Mouse (Mus musculus) heart, embryonic 16.5 days (tissue): ENCODE data around the gene 1700016D06Rik. TPM values are rescaled to one million over a fixed set of nuclear protein-coding genes. Genes with fewer than 3 reads are reported as not detected.
A peak's percentile ranks its signal among the peaks of the same experiment; 100 is the strongest.

Experiments used
- ATAC-seq: fragments of 200-750 bp; cut with Nextera tagmentation; replicated peaks from 2 replicates; pipeline ENCODE4 v1.8.0; 2017; ENCODE audit warnings: moderate number of reproducible peaks; ENCODE audit not compliant: insufficient read depth, low FRiP score; ENCODE audit errors: extremely low read depth
- H3K27ac ChIP-seq: fragments of 300-500 bp; sonication (generic); 2 replicates; pipeline ENCODE4 v1.5.1; 2014; ENCODE audit warnings: mild to moderate bottlenecking, low read length, control low read depth, moderate library complexity
- H3K27me3 ChIP-seq: fragments of 300-500 bp; sonication (generic); 2 replicates; pipeline ENCODE4 v1.6.1; 2014; ENCODE audit warnings: low read length, mixed read lengths; ENCODE audit not compliant: control insufficient read depth, insufficient read depth
- H3K36me3 ChIP-seq: fragments of 300-500 bp; sonication (generic); 2 replicates; pipeline ENCODE4 v1.6.1; 2014; ENCODE audit not compliant: control insufficient read depth, insufficient read depth
- H3K4me1 ChIP-seq: fragments of 300-500 bp; sonication (generic); 2 replicates; pipeline ENCODE4 v1.6.1; 2014; ENCODE audit warnings: low read length, mixed read lengths; ENCODE audit not compliant: control insufficient read depth, insufficient read depth
- H3K4me2 ChIP-seq: fragments of 300-500 bp; sonication (generic); 2 replicates; pipeline ENCODE4 v1.6.1; 2014; ENCODE audit warnings: low read depth, mild to moderate bottlenecking, control low read depth, low read length
- H3K4me3 ChIP-seq: fragments of 300-500 bp; sonication (generic); 2 replicates; pipeline ENCODE4 v1.5.1; 2014; ENCODE audit warnings: mild to moderate bottlenecking, control low read depth, low read length
- H3K9ac ChIP-seq: fragments of 300-500 bp; sonication (generic); 2 replicates; pipeline ENCODE4 v1.6.1; 2014; ENCODE audit warnings: low read length, control low read depth
- H3K9me3 ChIP-seq: fragments of 300-500 bp; sonication (generic); replicated peaks from 2 replicates; pipeline ENCODE4 v1.6.1; 2016; ENCODE audit warnings: low read length; ENCODE audit not compliant: control insufficient read depth
- WGBS: fragments of 180-500 bp; shearing (Covaris S2); extraction: QIAGEN DNeasy Blood & Tissue Kit; methylation state at CpG from one replicate; pipeline ENCODE4 v1.1.7; 2014; 5-methylcytosine and 5-hydroxymethylcytosine counted together
- polyA plus RNA-seq: library from polyadenylated mRNA; unstranded; fragments of >200 nt; fragmentation: Nextera tagmentation; extraction: Ambion mirVana; gene quantifications from 2 replicates; pipeline ENCODE4 v1.2.1, GENCODE M21; 2015

Gene 1700016D06Rik
- polyA plus RNA-seq, result not detected in 2 replicates

GRCm38 (mm10) chr8:11701033-11701362 is at the start of gene 1700016D06Rik:
1700016D06Rik (minus strand) TSS chr8:11701063.
- H3K9me3 ChIP-seq, result no peaks in the 10 kb centered on the region
- H3K27ac ChIP-seq, result 0 out of 2 replicates have a peak within 1 kb of the TSS, but pooled peaks have one; percentile 26
- peak within 1 kb of the TSS; percentile 31 for H3K4me3 ChIP-seq
- WGBS, result 55% methylated on average over 6 of the region's 6 CpGs
- H3K36me3 ChIP-seq, result no peaks in the 10 kb centered on the region
- H3K4me1 ChIP-seq, result peaks cover 12% of the 10 kb centered on the region
- H3K9ac ChIP-seq, result peak within 1 kb of the TSS; percentile 51
- ATAC-seq, result no peak
- H3K4me2 ChIP-seq, result peak within 1 kb of the TSS; percentile 56
- no peaks in the 10 kb centered on the region for H3K27me3 ChIP-seq

- Histone ChIP-seq H3K27ac (peak overlapping the region; percentile 72), H3K9me3 (no peaks in the 10 kb centered on the region), H3K4me3 (no peak overlapping the region), H3K27me3 (no peaks in the 10 kb centered on the region), H3K4me1 (peaks cover 43% of the 10 kb centered on the region), H3K36me3 (no peaks in the 10 kb centered on the region), H3K9ac (no peak overlapping the region), H3K4me2 (peak overlapping the region; percentile 31; the same call in 1 of the 2 replicates)
- WGBS, result 17% methylated on average over 6 of the region's 6 CpGs
- peak; percentile 46; the same call in 1 of the 2 replicates for ATAC-seq
These were observed 48.6 kb upstream of the 1700016D06Rik start for GRCm38 (mm10) chr8:11749472-11749871.

- Histone ChIP-seq H3K9ac (peak overlapping the region; percentile 21), H3K9me3 (no peaks in the 10 kb centered on the region), H3K4me2 (no peak overlapping the region), H3K4me3 (no peak overlapping the region), H3K4me1 (peaks cover 39% of the 10 kb centered on the region), H3K36me3 (no peaks in the 10 kb centered on the region), H3K27me3 (no peaks in the 10 kb centered on the region), H3K27ac (peak overlapping the region; percentile 87)
- ATAC-seq, result peak; percentile 37; the same call in 1 of the 2 replicates
- whole genome bisulfite sequencing, result 39% methylated on average over 11 of the region's 11 CpGs
These were observed 46.2 kb upstream of the 1700016D06Rik start for GRCm38 (mm10) chr8:11746850-11747600.

GRCm38 (mm10) chr8:11743580-11743979 is 42.7 kb upstream of the 1700016D06Rik start:
- Histone ChIP-seq H3K9ac (no peak overlapping the region), H3K27me3 (no peaks in the 10 kb centered on the region), H3K4me1 (peaks cover 26% of the 10 kb centered on the region), H3K27ac (no peak overlapping the region), H3K9me3 (no peaks in the 10 kb centered on the region), H3K36me3 (no peaks in the 10 kb centered on the region), H3K4me2 (no peak overlapping the region), H3K4me3 (no peak overlapping the region)
- WGBS, result 70% methylated on average over 10 of the region's 10 CpGs
- no peak for ATAC-seq

- Histone ChIP-seq H3K9me3 (no peaks in the 10 kb centered on the region), H3K36me3 (no peaks in the 10 kb centered on the region), H3K27me3 (no peaks in the 10 kb centered on the region), H3K27ac (no peak overlapping the region), H3K4me2 (no peak overlapping the region), H3K9ac (no peak overlapping the region), H3K4me3 (no peak overlapping the region), H3K4me1 (peaks cover 6% of the 10 kb centered on the region; the same call in 1 of the 2 replicates)
- WGBS, result 92% methylated on average over 2 of the region's 2 CpGs
- no peak for ATAC-seq
These were observed 40.0 kb upstream of the 1700016D06Rik start for GRCm38 (mm10) chr8:11740857-11741256.

- no peak overlapping the region for H3K9ac ChIP-seq
- no peak overlapping the region for H3K27ac ChIP-seq
- 78% methylated on average over 5 of the region's 5 CpGs for WGBS
- H3K27me3 ChIP-seq, result no peaks in the 10 kb centered on the region
- no peaks in the 10 kb centered on the region for H3K9me3 ChIP-seq
- H3K36me3 ChIP-seq, result no peaks in the 10 kb centered on the region
- H3K4me2 ChIP-seq, result no peak overlapping the region
- peaks cover 4% of the 10 kb centered on the region; the same call in 1 of the 2 replicates for H3K4me1 ChIP-seq
- H3K4me3 ChIP-seq, result no peak overlapping the region
- ATAC-seq, result no peak
These were observed 38.2 kb upstream of the 1700016D06Rik start for GRCm38 (mm10) chr8:11739082-11739481.

- no peak for ATAC-seq
- Histone ChIP-seq H3K27me3 (no peaks in the 10 kb centered on the region), H3K9me3 (no peaks in the 10 kb centered on the region), H3K4me1 (peaks cover 4% of the 10 kb centered on the region; the same call in 1 of the 2 replicates), H3K27ac (no peak overlapping the region), H3K36me3 (no peaks in the 10 kb centered on the region), H3K9ac (no peak overlapping the region), H3K4me3 (no peak overlapping the region), H3K4me2 (no peak overlapping the region)
- 74% methylated on average over 6 of the region's 6 CpGs for WGBS
These were observed 36.2 kb upstream of the 1700016D06Rik start for GRCm38 (mm10) chr8:11737096-11737495.

GRCm38 (mm10) chr8:11735672-11736235 is 34.9 kb upstream of the 1700016D06Rik start:
- Histone ChIP-seq H3K9ac (no peak overlapping the region), H3K9me3 (no peaks in the 10 kb centered on the region), H3K36me3 (no peaks in the 10 kb centered on the region), H3K4me2 (no peak overlapping the region), H3K4me1 (no peaks in the 10 kb centered on the region), H3K27me3 (no peaks in the 10 kb centered on the region), H3K4me3 (no peak overlapping the region), H3K27ac (no peak overlapping the region)
- peak; percentile 10; the same call in 1 of the 2 replicates for ATAC-seq
- 85% methylated on average over 15 of the region's 15 CpGs for WGBS

GRCm38 (mm10) chr8:11730271-11730940 is 29.5 kb upstream of the 1700016D06Rik start:
- no peaks in the 10 kb centered on the region for H3K9me3 ChIP-seq
- H3K4me1 ChIP-seq, result peaks cover 21% of the 10 kb centered on the region
- H3K4me3 ChIP-seq, result no peak overlapping the region
- WGBS, result 47% methylated on average over 12 of the region's 12 CpGs
- peak overlapping the region; percentile 81 for H3K4me2 ChIP-seq
- peak overlapping the region; percentile 5 for H3K9ac ChIP-seq
- no peaks in the 10 kb centered on the region for H3K36me3 ChIP-seq
- H3K27me3 ChIP-seq, result peaks cover 21% of the 10 kb centered on the region
- H3K27ac ChIP-seq, result peak overlapping the region; percentile 19; the same call in 1 of the 2 replicates
- no peak for ATAC-seq
